Comparison of ENCODE assay signal across 12 mouse cellular contexts in genomic region chr4:70219776-70220175, GRCm38 (mm10).
DNase-seq lines count a peak whose midpoint lies in the region; ATAC-seq lines count a peak whose summit lies in the region.
"Had no signal": no experiment of that assay in that cellular context is flagged by ENCODE, and none has a peak within 500 bp of the region (broad histone marks: within the 10 kb centered on the region; RNA-seq: fewer than 3 reads in every experiment).

No protein-coding gene starts in this region.

- no peak overlapping the region for H3K27ac ChIP-seq in heart, embryonic 11.5 days (ENCODE audit: low read depth, low read length)
- H3K27ac ChIP-seq in heart, embryonic 16.5 days (ENCODE audit: low read length) = 0 out of 2 replicates have a peak overlapping the region, but pooled peaks have one; percentile 14
- 0 out of 2 replicates have a peak overlapping the region, but pooled peaks have one; percentile 51 for H3K27ac ChIP-seq in neural tube, embryonic 15.5 days (replicated peaks)
- H3K27ac ChIP-seq in midbrain, embryonic 15.5 days = no peak overlapping the region
- H3K27ac ChIP-seq: midbrain, embryonic 10.5 days had no signal

- H3K4me1 ChIP-seq in heart, embryonic 11.5 days (ENCODE audit: control insufficient read depth, insufficient read depth, low read length) = no peaks in the 10 kb centered on the region
- H3K4me1 ChIP-seq in heart, embryonic 16.5 days (ENCODE audit: control insufficient read depth, insufficient read depth, low read length) = peaks cover 9% of the 10 kb centered on the region
- H3K4me1 ChIP-seq in neural tube, embryonic 15.5 days = peaks cover 13% of the 10 kb centered on the region
- H3K4me1 ChIP-seq in midbrain, embryonic 15.5 days = no peaks in the 10 kb centered on the region

- no peak for ATAC-seq in heart, embryonic 11.5 days (replicated peaks; ENCODE audit: insufficient number of reproducible peaks, low FRiP score, low TSS enrichment)
- ATAC-seq in heart, embryonic 16.5 days (replicated peaks; ENCODE audit: extremely low read depth, insufficient read depth, low FRiP score) = no peak
- ATAC-seq in neural tube, embryonic 15.5 days (ENCODE audit: low FRiP score) = no peak
- ATAC-seq in midbrain, embryonic 15.5 days (replicated peaks) = no peak

- 0 out of 2 replicates have a peak, but pooled peaks cover 5% of the 10 kb centered on the region for H3K36me3 ChIP-seq in heart, embryonic 11.5 days (ENCODE audit: control insufficient read depth, insufficient read depth, low read length)
- peaks cover 5% of the 10 kb centered on the region; the same call in 1 of the 2 replicates for H3K36me3 ChIP-seq in heart, embryonic 16.5 days (ENCODE audit: control insufficient read depth, insufficient read depth)
- peaks cover 22% of the 10 kb centered on the region for H3K36me3 ChIP-seq in neural tube, embryonic 15.5 days
- H3K36me3 ChIP-seq in midbrain, embryonic 15.5 days (replicated peaks) = peaks cover 12% of the 10 kb centered on the region; the same call in 1 of the 2 replicates

- H3K27me3 ChIP-seq in heart, embryonic 11.5 days (ENCODE audit: control insufficient read depth, insufficient read depth, low read length) = no peaks in the 10 kb centered on the region
- H3K27me3 ChIP-seq in heart, embryonic 16.5 days (ENCODE audit: control insufficient read depth, insufficient read depth, low read length) = no peaks in the 10 kb centered on the region
- no peaks in the 10 kb centered on the region for H3K27me3 ChIP-seq in neural tube, embryonic 15.5 days (replicated peaks)
- no peaks in the 10 kb centered on the region for H3K27me3 ChIP-seq in midbrain, embryonic 15.5 days (replicated peaks)

- DNase-seq in heart, adult 11 months = peak; percentile 94
- DNase-seq in left cerebral cortex, adult 9 months (ENCODE audit: low spot score in 2 of 2) = peak; percentile 23 to 47
- no peak for DNase-seq in left cerebral cortex, adult 11 months (ENCODE audit: low spot score)
- DNase-seq: cerebellum, adult 9-11 months; thymus, postnatal 4 days had no signal

- H3K4me3 ChIP-seq in heart, embryonic 11.5 days (ENCODE audit: low read depth, low read length) = no peak overlapping the region
- no peak overlapping the region for H3K4me3 ChIP-seq in heart, embryonic 16.5 days (ENCODE audit: low read length)
- H3K4me3 ChIP-seq in neural tube, embryonic 15.5 days (replicated peaks) = no peak overlapping the region
- no peak overlapping the region for H3K4me3 ChIP-seq in midbrain, embryonic 15.5 days
- H3K4me3 ChIP-seq: midbrain, embryonic 10.5 days had no signal

- WGBS in heart, embryonic 11.5 days (ENCODE audit: insufficient replicate concordance) = 85% methylated on average over 4 of the region's 4 CpGs
- WGBS in heart, embryonic 16.5 days = 76% methylated on average over 4 of the region's 4 CpGs
- WGBS in neural tube, embryonic 15.5 days = 79% methylated on average over 4 of the region's 4 CpGs
- 85% methylated on average over 4 of the region's 4 CpGs for WGBS in midbrain, embryonic 15.5 days

- H3K4me2 ChIP-seq in heart, embryonic 11.5 days = no peak overlapping the region
- H3K4me2 ChIP-seq in heart, embryonic 16.5 days (ENCODE audit: low read depth, low read length) = no peak overlapping the region
- no peak overlapping the region for H3K4me2 ChIP-seq in neural tube, embryonic 15.5 days
- H3K4me2 ChIP-seq in midbrain, embryonic 15.5 days = no peak overlapping the region
- H3K4me2 ChIP-seq: hindbrain, embryonic 14.5 days had no signal

- H3K9me3 ChIP-seq in heart, embryonic 11.5 days (replicated peaks; ENCODE audit: control insufficient read depth, low read length) = no peaks in the 10 kb centered on the region
- no peaks in the 10 kb centered on the region for H3K9me3 ChIP-seq in heart, embryonic 16.5 days (replicated peaks; ENCODE audit: control insufficient read depth, low read length)
- H3K9me3 ChIP-seq in neural tube, embryonic 15.5 days (replicated peaks) = no peaks in the 10 kb centered on the region
- no peaks in the 10 kb centered on the region for H3K9me3 ChIP-seq in midbrain, embryonic 15.5 days
- H3K9me3 ChIP-seq: midbrain, embryonic 10.5 days had no signal

- H3K9ac ChIP-seq in heart, embryonic 11.5 days (ENCODE audit: low read depth, low read length) = no peak overlapping the region
- no peak overlapping the region for H3K9ac ChIP-seq in heart, embryonic 16.5 days (ENCODE audit: low read length)
- H3K9ac ChIP-seq in neural tube, embryonic 15.5 days (replicated peaks) = no peak overlapping the region
- no peak overlapping the region for H3K9ac ChIP-seq in midbrain, embryonic 15.5 days
- H3K9ac ChIP-seq: hindbrain, embryonic 14.5 days; liver, postnatal 0 days had no signal

Comparison
In these comparisons a context has a peak if more than half of its experiments do, and no peak if none do; other contexts are left out.
1. H3K27ac ChIP-seq: peak in heart, embryonic 16.5 days (single experiment) and neural tube, embryonic 15.5 days (single experiment); none in heart, embryonic 11.5 days (single experiment) and midbrain, embryonic 15.5 days (single experiment).